Mouse (Mus musculus): Measurements from ENCODE around the gene Piezo1. TPM values are rescaled to one million over a fixed set of nuclear protein-coding genes. Genes with fewer than 3 reads are reported as not detected.

The Piezo1 gene
- polyA plus RNA-seq, 1 experiment from 2014 or later: 8.4 TPM

DNA sequence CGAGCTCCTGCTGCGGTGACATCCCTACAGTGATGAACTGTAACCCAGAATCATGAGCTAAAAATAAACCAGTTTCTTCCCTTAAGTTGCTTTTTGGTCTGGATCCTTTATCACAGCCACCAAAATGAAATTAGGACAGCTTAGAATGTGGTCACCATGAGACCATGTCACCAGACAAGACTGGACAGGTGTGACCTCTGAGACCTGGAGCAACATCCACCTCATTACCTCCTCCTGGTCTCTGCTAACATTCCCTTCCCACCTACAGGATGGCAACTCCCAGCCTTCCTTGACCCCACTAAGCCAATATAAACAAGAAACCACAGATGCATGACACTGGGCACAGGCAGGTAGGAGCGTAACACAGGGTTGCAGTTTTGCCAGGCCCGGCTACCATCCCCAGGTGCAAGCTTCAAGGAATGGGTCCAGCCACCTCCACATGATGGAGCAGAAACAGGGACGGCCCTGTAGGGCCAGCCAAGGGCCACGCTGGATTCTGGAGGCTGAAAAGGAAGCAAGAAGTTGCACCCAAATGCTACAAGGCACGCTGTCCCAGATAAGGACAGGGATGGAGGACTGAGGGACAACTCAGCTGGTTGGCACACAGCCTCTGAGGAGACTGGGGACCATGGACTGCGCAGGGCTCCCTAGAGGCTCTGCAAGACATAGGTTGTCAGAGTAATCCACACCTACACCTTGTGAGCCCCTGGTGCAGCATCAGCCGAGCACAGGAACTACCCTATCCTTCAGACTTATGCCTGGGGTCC lies 12.6 kb downstream of the Piezo1 start:
- Histone ChIP-seq H3K9ac (no peak overlapping the region), H3K4me1 (peaks cover 25% of the 10 kb centered on the region), H3K9me3 (no peaks in the 10 kb centered on the region), H3K4me2 (no peak overlapping the region), H3K27me3 (no peaks in the 10 kb centered on the region), H3K36me3 (peaks cover 9% of the 10 kb centered on the region; the same call in 1 of the 2 replicates), H3K27ac (no peak overlapping the region), H3K4me3 (no peak overlapping the region)
- WGBS: 91% methylated on average over 9 of the region's 9 CpGs
- ATAC-seq (ENCODE audit: insufficient number of reproducible peaks, insufficient read depth, low FRiP score, low TSS enrichment, low read depth): no peak

GRCm38 (mm10) chr8:122537812-122538211 lies 13.3 kb downstream of the Piezo1 start:
- Histone ChIP-seq H3K4me1 (peaks cover 29% of the 10 kb centered on the region), H3K27me3 (no peaks in the 10 kb centered on the region), H3K4me3 (no peak overlapping the region), H3K9ac (no peak overlapping the region), H3K9me3 (no peaks in the 10 kb centered on the region), H3K27ac (peak overlapping the region; percentile 55), H3K36me3 (0 out of 2 replicates have a peak, but pooled peaks cover 2% of the 10 kb centered on the region), H3K4me2 (0 out of 2 replicates have a peak overlapping the region, but pooled peaks have one; percentile 31)
- WGBS: 83% methylated on average over 2 of the region's 2 CpGs
- no peak for ATAC-seq (ENCODE audit: insufficient number of reproducible peaks, insufficient read depth, low FRiP score, low TSS enrichment, low read depth)

- Histone ChIP-seq H3K4me2 (peak overlapping the region; percentile 31), H3K9me3 (no peaks in the 10 kb centered on the region), H3K4me1 (peaks cover 34% of the 10 kb centered on the region), H3K4me3 (no peak overlapping the region), H3K27me3 (no peaks in the 10 kb centered on the region), H3K27ac (peak overlapping the region; percentile 55), H3K9ac (0 out of 2 replicates have a peak overlapping the region, but pooled peaks have one; percentile 16), H3K36me3 (no peaks in the 10 kb centered on the region)
- WGBS: 36% methylated on average over 6 of the region's 6 CpGs
- peak; percentile 76 for ATAC-seq (ENCODE audit: insufficient number of reproducible peaks, insufficient read depth, low FRiP score, low TSS enrichment, low read depth)
Measured at GRCm38 (mm10) chr8:122537033-122537432, 14.1 kb downstream of the Piezo1 start.

DNA sequence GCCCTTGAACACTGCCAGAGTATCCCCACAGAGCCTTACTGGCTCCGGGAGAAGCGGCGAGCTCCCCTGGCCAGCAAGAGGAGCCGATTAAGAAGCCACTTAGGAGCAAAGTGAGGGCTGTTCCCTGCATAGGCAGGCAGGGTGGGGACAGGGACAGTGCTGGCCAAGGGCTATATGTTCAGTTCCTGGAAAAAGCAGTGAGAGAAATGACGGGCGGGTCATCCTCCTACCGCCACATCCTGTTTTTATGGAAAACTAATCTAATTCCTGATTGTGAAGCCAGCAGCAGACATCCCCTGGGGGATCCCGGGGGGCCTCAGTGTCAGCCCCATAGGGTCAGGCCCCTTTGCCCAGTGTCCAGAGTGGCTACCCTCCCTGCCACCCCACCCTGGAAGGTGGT lies 19.8 kb downstream of the Piezo1 start:
- peaks cover 26% of the 10 kb centered on the region for H3K4me1 ChIP-seq
- H3K4me2 ChIP-seq: no peak overlapping the region
- H3K27me3 ChIP-seq: no peaks in the 10 kb centered on the region
- H3K27ac ChIP-seq: no peak overlapping the region
- 77% methylated on average over 8 of the region's 8 CpGs for WGBS
- no peak for ATAC-seq (ENCODE audit: insufficient number of reproducible peaks, insufficient read depth, low FRiP score, low TSS enrichment, low read depth)
- 0 out of 2 replicates have a peak overlapping the region, but pooled peaks have one; percentile 51 for H3K9ac ChIP-seq
- no peaks in the 10 kb centered on the region for H3K9me3 ChIP-seq
- H3K4me3 ChIP-seq: no peak overlapping the region
- peaks cover 7% of the 10 kb centered on the region; the same call in 1 of the 2 replicates for H3K36me3 ChIP-seq

DNA sequence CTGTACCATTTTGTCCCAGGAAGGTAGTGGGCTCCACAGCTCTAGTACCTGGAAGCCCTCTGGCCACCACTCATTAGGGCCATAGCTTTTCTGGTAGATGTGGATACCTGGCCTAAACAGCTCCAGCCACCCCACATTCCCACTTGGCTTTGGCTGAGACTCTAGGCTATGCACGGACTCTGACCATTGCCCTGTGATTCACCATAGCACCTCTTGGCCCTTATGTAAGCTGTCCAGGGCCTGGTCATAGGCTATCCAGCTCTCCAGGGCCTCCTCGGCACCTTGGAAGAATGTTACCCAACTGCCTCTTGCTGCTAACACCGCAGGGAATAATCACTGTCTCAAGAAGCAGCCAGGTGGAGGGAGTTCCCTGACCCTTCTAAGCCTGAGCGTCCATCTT lies 22.0 kb downstream of the Piezo1 start:
- H3K9ac ChIP-seq: no peak overlapping the region
- H3K4me2 ChIP-seq: no peak overlapping the region
- H3K27ac ChIP-seq: no peak overlapping the region
- peaks cover 7% of the 10 kb centered on the region; the same call in 1 of the 2 replicates for H3K36me3 ChIP-seq
- no peaks in the 10 kb centered on the region for H3K27me3 ChIP-seq
- H3K4me1 ChIP-seq: peaks cover 43% of the 10 kb centered on the region
- WGBS: 92% methylated on average over 4 of the region's 4 CpGs
- H3K4me3 ChIP-seq: no peak overlapping the region
- no peak for ATAC-seq (ENCODE audit: insufficient number of reproducible peaks, insufficient read depth, low FRiP score, low TSS enrichment, low read depth)
- H3K9me3 ChIP-seq: no peaks in the 10 kb centered on the region

GRCm38 (mm10) chr8:122527937-122528336 lies 23.2 kb downstream of the Piezo1 start:
- ATAC-seq (ENCODE audit: insufficient number of reproducible peaks, insufficient read depth, low FRiP score, low TSS enrichment, low read depth): no peak
- Histone ChIP-seq H3K27me3 (no peaks in the 10 kb centered on the region), H3K9me3 (no peaks in the 10 kb centered on the region), H3K4me2 (no peak overlapping the region), H3K36me3 (peaks cover 7% of the 10 kb centered on the region; the same call in 1 of the 2 replicates), H3K4me1 (peaks cover 53% of the 10 kb centered on the region), H3K9ac (no peak overlapping the region), H3K27ac (no peak overlapping the region), H3K4me3 (no peak overlapping the region)
- 96% methylated on average over 3 of the region's 3 CpGs for WGBS

DNA sequence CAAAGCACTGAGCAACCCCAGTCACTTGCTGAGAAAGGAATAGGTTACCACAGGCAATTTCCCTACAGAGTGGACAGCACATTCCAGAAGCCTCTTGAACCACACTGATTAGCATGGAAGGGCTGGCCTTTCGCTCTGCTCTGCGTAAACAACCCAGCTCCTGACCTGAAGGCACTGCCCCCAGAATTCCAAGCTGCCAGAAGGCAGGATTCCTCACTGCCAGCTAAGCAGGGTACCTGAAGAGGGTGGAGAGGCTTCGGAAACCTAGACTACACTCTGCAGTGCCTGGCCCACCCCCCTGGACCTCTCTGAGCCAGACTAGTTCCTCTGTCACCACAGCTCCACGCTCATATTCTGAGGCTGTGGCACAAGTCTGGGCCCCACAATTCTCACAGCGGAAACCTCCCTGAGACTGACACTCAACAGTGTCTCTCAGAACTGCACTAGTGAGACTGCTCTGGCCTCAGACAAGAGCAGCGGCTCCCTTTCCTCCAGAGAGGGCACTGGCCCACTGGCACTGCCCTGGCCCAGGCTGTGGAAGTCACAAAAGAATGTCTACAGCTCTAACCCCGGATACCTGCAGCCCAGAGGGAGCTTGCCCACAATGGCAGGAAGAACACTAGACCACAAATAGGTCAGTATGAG lies 24.5 kb downstream of the Piezo1 start:
- Histone ChIP-seq H3K4me3 (no peak overlapping the region), H3K27ac (peak overlapping the region; percentile 48; the same call in 1 of the 2 replicates), H3K27me3 (no peaks in the 10 kb centered on the region), H3K9ac (0 out of 2 replicates have a peak overlapping the region, but pooled peaks have one; percentile 11), H3K4me1 (peaks cover 47% of the 10 kb centered on the region), H3K36me3 (peaks cover 7% of the 10 kb centered on the region; the same call in 1 of the 2 replicates), H3K9me3 (no peaks in the 10 kb centered on the region), H3K4me2 (no peak overlapping the region)
- ATAC-seq (ENCODE audit: insufficient number of reproducible peaks, insufficient read depth, low FRiP score, low TSS enrichment, low read depth): no peak
- 63% methylated on average over 7 of the region's 7 CpGs for WGBS

DNA sequence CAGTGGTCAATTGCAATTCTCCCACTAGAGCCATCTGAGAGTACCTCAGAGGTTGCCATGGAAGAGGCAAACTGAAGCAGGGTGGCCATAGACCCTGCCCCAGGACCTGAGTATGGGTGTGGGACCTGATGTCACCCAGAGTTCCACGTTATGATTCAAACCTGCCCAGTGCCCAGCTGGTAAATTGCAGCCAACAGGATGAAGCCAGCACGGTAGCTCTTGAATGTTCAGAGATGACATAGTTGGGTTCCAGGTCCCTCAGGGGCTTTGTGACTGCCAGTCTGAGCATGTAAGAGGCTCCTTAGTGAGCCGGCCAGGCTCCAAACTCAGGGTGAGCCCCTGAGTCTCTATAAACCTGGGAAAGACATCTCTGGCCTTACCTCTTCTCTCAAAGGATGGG lies 25.0 kb downstream of the Piezo1 start:
- 0 out of 2 replicates have a peak overlapping the region, but pooled peaks have one; percentile 11 for H3K9ac ChIP-seq
- no peak overlapping the region for H3K4me3 ChIP-seq
- 68% methylated on average over 3 of the region's 3 CpGs for WGBS
- H3K27ac ChIP-seq: peak overlapping the region; percentile 48; the same call in 1 of the 2 replicates
- peaks cover 7% of the 10 kb centered on the region; the same call in 1 of the 2 replicates for H3K36me3 ChIP-seq
- no peaks in the 10 kb centered on the region for H3K27me3 ChIP-seq
- no peak overlapping the region for H3K4me2 ChIP-seq
- H3K9me3 ChIP-seq: no peaks in the 10 kb centered on the region
- no peak for ATAC-seq (ENCODE audit: insufficient number of reproducible peaks, insufficient read depth, low FRiP score, low TSS enrichment, low read depth)
- H3K4me1 ChIP-seq: peaks cover 44% of the 10 kb centered on the region

DNA sequence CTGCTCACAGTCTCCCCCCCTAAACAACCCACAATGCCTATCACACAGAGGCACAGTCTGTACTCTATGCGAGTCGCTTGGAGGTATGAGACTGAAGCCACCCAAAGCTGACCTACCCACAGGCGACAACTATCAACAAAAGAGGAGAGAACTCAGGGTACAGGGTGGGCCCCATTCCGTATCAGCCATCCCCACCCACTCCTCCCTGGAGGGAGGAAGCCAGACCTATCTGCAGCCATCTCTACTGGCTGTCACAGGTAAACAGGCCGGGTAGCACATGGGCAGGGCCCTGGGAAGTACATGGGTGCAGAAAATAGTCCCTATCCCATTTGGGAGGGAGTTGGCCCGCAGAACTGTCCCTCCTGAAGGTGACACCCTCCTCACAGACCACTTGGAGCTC lies 26.1 kb downstream of the Piezo1 start:
- no peak overlapping the region for H3K4me2 ChIP-seq
- peaks cover 44% of the 10 kb centered on the region for H3K4me1 ChIP-seq
- no peaks in the 10 kb centered on the region for H3K9me3 ChIP-seq
- no peaks in the 10 kb centered on the region for H3K27me3 ChIP-seq
- H3K4me3 ChIP-seq: no peak overlapping the region
- peaks cover 7% of the 10 kb centered on the region; the same call in 1 of the 2 replicates for H3K36me3 ChIP-seq
- WGBS: 67% methylated on average over 6 of the region's 6 CpGs
- H3K27ac ChIP-seq: no peak overlapping the region; the same call in 1 of the 2 replicates
- H3K9ac ChIP-seq: no peak overlapping the region
- ATAC-seq (ENCODE audit: insufficient number of reproducible peaks, insufficient read depth, low FRiP score, low TSS enrichment, low read depth): no peak

GRCm38 (mm10) chr8:122524506-122524905 lies 26.6 kb downstream of the Piezo1 start:
- H3K4me1 ChIP-seq: peaks cover 44% of the 10 kb centered on the region
- peak overlapping the region; percentile 68 for H3K27ac ChIP-seq
- H3K4me3 ChIP-seq: no peak overlapping the region
- no peaks in the 10 kb centered on the region for H3K9me3 ChIP-seq
- 83% methylated on average over 6 of the region's 6 CpGs for WGBS
- peaks cover 7% of the 10 kb centered on the region; the same call in 1 of the 2 replicates for H3K36me3 ChIP-seq
- H3K27me3 ChIP-seq: no peaks in the 10 kb centered on the region
- peak overlapping the region; percentile 51 for H3K9ac ChIP-seq
- no peak overlapping the region for H3K4me2 ChIP-seq
- ATAC-seq (ENCODE audit: insufficient number of reproducible peaks, insufficient read depth, low FRiP score, low TSS enrichment, low read depth): no peak

DNA sequence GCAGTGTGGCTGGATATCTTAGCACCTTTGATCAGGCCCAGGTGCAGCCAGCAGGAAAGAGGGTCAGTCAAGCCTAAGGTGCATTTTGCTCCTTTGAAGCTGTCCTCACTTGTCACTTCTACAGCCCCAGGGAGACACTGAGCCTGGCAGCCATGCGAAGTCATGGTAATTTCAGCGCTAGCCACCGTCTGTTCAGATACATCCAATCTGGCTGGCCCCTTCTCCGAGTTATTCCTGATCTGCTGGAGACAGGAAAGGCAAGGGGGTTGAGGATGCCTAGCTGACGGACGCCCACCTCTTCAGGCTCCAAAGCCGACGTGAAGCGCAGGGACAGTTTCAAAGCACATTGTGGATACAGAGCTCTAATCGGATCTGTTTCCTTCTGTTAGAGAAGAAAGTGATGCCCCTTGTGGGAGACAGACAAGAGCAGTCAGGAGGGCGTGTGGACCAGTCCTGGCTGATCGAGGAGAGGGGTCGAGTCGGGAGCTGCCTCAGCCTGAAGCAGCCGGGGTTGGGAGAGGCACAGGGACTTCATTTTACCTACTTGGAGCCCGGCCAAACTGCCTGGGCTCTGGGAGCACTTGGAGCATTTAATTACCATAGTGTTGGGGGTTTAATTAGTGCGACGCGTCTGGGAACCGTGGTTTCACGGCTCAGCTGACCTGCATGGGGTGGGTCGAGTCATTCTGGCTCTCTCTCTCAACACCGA lies 27.3 kb downstream of the Piezo1 start:
- H3K27me3 ChIP-seq: no peaks in the 10 kb centered on the region
- peak overlapping the region; percentile 42 for H3K4me2 ChIP-seq
- H3K9me3 ChIP-seq: no peaks in the 10 kb centered on the region
- peak overlapping the region; percentile 68 for H3K27ac ChIP-seq
- no peak overlapping the region for H3K4me3 ChIP-seq
- peak overlapping the region; percentile 51 for H3K9ac ChIP-seq
- no peak for ATAC-seq (ENCODE audit: insufficient number of reproducible peaks, insufficient read depth, low FRiP score, low TSS enrichment, low read depth)
- H3K36me3 ChIP-seq: peaks cover 7% of the 10 kb centered on the region; the same call in 1 of the 2 replicates
- 16% methylated on average over 23 of the region's 23 CpGs for WGBS
- peaks cover 44% of the 10 kb centered on the region for H3K4me1 ChIP-seq
